Mouse (Mus musculus) fibroblast of lung, adult 2 months (primary cell): Measurements from ENCODE around the gene Akr1c19.

Experiments used
- DNase-seq: peaks from one replicate; pipeline ENCODE4 v3.0.0-alpha.2; 2011; ENCODE audit warnings: low read depth

The Akr1c19 gene

DNA sequence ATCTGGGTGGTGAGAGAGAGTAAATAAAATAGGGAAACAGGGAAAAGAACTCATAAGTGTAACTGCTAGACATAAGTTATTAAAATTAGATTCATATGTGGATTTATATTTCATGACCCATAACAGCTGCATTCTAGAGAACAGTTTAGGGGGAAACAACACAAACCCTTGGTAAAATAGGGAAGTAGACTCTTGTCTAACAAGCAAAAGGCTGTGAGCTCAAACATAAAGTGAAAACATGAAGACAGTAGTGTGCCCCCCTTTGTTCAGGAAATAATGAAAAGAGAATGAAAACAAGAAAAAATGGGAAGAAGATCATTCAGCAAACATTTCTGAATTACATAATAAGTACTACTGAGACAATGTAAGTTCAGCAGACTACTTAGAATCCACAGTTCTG lies 42.4 kb downstream of the Akr1c19 start:
- no peak for DNase-seq

DNA sequence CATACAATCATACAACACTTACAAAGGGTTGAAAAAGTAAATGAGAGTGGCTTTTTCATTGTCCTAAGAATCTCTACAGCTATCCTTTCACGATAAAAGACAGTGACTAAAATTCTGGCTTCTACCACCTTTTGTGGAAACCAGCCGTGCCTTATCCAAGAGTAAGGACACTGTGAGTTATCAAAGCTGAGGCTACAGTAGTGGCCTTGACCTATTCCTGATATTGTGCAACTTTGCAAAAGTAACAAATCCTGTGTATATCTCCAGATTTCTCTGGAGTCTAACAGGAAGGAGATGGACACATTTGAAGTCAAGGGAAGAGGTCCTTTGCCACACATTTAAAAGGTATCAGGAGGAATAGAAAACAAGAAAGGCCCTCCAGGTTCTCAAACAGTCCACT lies 49.0 kb downstream of the Akr1c19 start:
- no peak for DNase-seq

DNA sequence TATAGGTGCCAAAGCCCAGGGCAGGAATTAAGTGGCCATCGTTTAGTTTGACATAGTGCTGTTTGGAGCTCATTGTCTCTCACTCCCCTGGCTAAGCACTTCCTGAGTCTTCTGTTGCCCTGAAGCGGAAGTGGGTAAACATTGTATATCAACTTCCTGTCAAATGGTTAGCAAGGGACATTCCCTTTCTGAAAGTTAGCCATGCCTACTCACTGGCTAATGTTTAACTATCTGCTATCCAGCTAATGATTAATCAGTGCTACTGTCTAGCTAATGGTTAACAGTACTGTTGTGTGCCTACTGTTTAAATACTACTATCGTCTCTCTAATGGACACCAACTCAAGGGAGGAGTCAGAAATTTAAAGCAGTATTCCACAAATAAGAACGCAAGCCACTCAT lies 50.8 kb downstream of the Akr1c19 start, which contains the start of gene Akr1c12:
Akr1c12 (minus strand) TSS at position 150 of the 400 bp plus-strand sequence.
- DNase-seq = no peak

DNA sequence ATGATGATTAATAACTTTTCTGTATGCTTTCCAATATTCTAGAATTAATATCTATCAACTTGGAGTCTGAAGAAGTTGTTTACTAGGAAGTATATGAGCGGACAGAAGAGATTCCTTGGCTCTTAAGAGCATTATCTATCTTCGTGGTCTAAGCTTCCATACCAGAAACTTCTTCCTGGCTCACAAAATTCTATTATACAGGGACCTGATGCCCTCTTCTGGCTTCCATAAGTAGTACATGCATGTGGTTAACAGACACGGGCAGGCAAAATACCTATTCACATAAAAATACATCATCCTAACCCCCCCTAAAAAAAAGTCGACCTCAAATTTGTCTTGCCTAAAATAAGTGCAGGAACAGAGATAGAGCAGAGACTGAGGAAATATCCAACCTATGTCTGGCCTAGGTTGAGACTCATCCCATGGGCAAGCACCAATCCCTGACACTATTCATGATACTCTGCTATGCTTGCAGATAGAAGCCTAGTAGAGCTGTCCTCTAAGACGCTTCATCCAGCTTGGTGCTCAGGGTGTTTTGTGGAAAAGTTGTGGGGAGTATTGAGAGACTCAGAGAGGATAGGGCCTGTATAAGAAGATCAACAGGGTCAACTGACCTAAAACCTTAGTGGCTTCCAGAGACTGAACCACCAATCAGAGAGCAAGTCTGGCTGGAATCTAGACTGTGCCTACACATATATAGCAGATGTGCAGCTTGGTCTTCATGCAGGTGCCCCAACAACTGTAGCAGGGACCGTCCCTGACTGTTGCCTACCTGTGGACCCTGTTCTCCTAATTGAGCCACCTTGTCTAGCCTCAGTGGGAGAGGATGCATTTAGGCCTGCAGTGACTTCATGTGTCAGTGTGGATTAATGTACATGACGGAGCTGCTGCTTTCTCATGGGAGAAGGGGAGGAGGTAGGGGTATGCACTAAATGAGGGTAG lies 53.2 kb downstream of the Akr1c19 start:
- DNase-seq = no peak

DNA sequence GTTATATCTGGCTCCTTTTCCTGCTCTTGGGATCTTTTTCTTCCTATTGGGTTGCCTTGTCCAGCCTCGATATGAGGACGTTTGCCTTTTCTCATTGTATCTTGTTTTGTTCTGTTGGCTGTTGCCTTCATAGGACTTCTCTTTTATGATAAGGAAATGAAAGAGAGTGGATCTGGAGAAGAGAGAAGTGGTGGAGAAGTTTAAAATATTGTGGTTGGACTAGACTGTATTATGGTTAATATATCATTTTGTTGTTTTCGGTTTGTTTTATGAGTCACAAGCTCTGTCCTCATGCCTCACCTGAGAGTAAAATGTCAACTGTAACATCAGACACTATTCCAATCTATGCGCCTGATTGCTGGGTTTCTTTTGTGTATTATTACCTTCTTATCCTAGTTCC lies 68.5 kb downstream of the Akr1c19 start:
- no peak for DNase-seq
